In genomic region chr2:30829315-30829714, GRCm38 (mm10) we compare ENCODE assay signal across 8 mouse cellular contexts. TPM values are rescaled to one million over a fixed set of nuclear protein-coding genes. Genes with fewer than 3 reads are reported as not detected.
DNase-seq lines count a peak whose midpoint lies in the region; ATAC-seq and TF ChIP-seq lines count a peak whose summit lies in the region.
"Had no signal": no experiment of that assay in that cellular context is flagged by ENCODE, and none has a peak within 500 bp of the region (broad histone marks: within the 10 kb centered on the region; RNA-seq: fewer than 3 reads in every experiment).

No protein-coding gene starts in this region.

- no peaks in the 10 kb centered on the region for H3K9me3 ChIP-seq in ES-Bruce4 (replicated peaks; ENCODE audit: control insufficient read depth, insufficient read depth, low read length, poor library complexity, severe bottlenecking)

- no peak overlapping the region for H3K4me3 ChIP-seq in kidney, adult 2 months (ENCODE audit: insufficient read depth, low read depth, low read length)
- no peak overlapping the region for H3K4me3 ChIP-seq in ES-Bruce4 (ENCODE audit: low read depth, low read length)
- no peak overlapping the region for H3K4me3 ChIP-seq in bone marrow, adult 2 months (replicated peaks; ENCODE audit: control insufficient read depth, low read depth, low read length)

- H3K27me3 ChIP-seq in kidney, adult 2 months (replicated peaks; ENCODE audit: control insufficient read depth, insufficient read depth, low read length), result no peaks in the 10 kb centered on the region
- no peaks in the 10 kb centered on the region for H3K27me3 ChIP-seq in ES-Bruce4 (ENCODE audit: control insufficient read depth, insufficient read depth, low read length, poor library complexity, severe bottlenecking)

- no peak for TF ChIP-seq POLR2A in kidney, adult 2 months (IDR thresholded peaks at IDR 0.05; ENCODE audit: low read depth, low read length)
- no peak for TF ChIP-seq POLR2A in ES-Bruce4 (IDR thresholded peaks at IDR 0.05; ENCODE audit: insufficient read depth, low read length)
- no peak for TF ChIP-seq POLR2A in bone marrow, adult 2 months (IDR thresholded peaks at IDR 0.05; ENCODE audit: borderline replicate concordance, control insufficient read depth, low read depth, low read length)

- peaks cover 7% of the 10 kb centered on the region; the same call in 1 of the 2 replicates for H3K4me1 ChIP-seq in kidney, adult 2 months (ENCODE audit: control insufficient read depth, insufficient read depth, low read length)
- H3K4me1 ChIP-seq in ES-Bruce4 (ENCODE audit: control insufficient read depth, insufficient read depth, low read length), result no peaks in the 10 kb centered on the region
- peaks cover 5% of the 10 kb centered on the region for H3K4me1 ChIP-seq in bone marrow, adult 2 months (ENCODE audit: control insufficient read depth, insufficient read depth, low read length)

- TF ChIP-seq EP300 in ES-Bruce4 (IDR thresholded peaks at IDR 0.05; ENCODE audit: insufficient read depth, low read depth, low read length), result no peak

- peak; percentile 46 for ATAC-seq in megakaryocyte progenitor cell, adult 5-6 weeks (replicated peaks; ENCODE audit: poor library complexity)

- peak; percentile 43 for DNase-seq in kidney, adult 2 months
- DNase-seq in kidney, adult 11 months, result no peak
- DNase-seq in urinary bladder, postnatal 25 days (ENCODE audit: low spot score), result no peak
- DNase-seq in cerebellum, adult 11-12 months, result no peak

- no peaks in the 10 kb centered on the region for H3K36me3 ChIP-seq in kidney, adult 2 months (ENCODE audit: control insufficient read depth, insufficient read depth, low read length)
- H3K36me3 ChIP-seq in ES-Bruce4 (ENCODE audit: control insufficient read depth, insufficient read depth, low read length, poor library complexity, severe bottlenecking), result peaks cover 18% of the 10 kb centered on the region

- TF ChIP-seq CTCF in kidney, adult 2 months (conservative IDR thresholded peaks at IDR 0.05; ENCODE audit: insufficient read depth, insufficient read length, low read depth, low read length), result peak; percentile 64
- peak; percentile 93 for TF ChIP-seq CTCF in ES-Bruce4 (IDR thresholded peaks at IDR 0.05; ENCODE audit: low read depth, low read length)
- TF ChIP-seq CTCF in bone marrow, adult 2 months (IDR thresholded peaks at IDR 0.05; ENCODE audit: control insufficient read depth, insufficient read depth, low read length), result peak; percentile 83

- H3K9ac ChIP-seq in ES-Bruce4 (ENCODE audit: low read depth, poor library complexity, severe bottlenecking), result no peak overlapping the region

- no peak overlapping the region for H3K27ac ChIP-seq in kidney, adult 2 months (ENCODE audit: insufficient read depth, low read depth, low read length)
- no peak overlapping the region for H3K27ac ChIP-seq in ES-Bruce4 (ENCODE audit: insufficient read depth, low read length)
- H3K27ac ChIP-seq in bone marrow, adult 2 months (ENCODE audit: control insufficient read depth, insufficient read depth, low read depth, low read length, poor library complexity), result no peak overlapping the region
- H3K27ac ChIP-seq: macrophage had no signal

- WGBS in kidney, adult 2 months, result 43% methylated on average over 5 of the region's 5 CpGs
- WGBS in bone marrow, adult 2 months, result 17% methylated on average over 5 of the region's 5 CpGs

RNA-seq across cellular contexts. Expression of gene Asb6, which starts 0.8 kb away (rescaled TPM):
- 24.5 and 35.2 TPM in 2 replicates for polyA plus RNA-seq in kidney, adult 2 months (2012; rRNA removed)
- polyA plus RNA-seq in ES-Bruce4 (2011; ENCODE audit: insufficient read depth, insufficient read length, low read depth, missing spikeins), result 18.4 and 19.9 TPM in 2 replicates
- polyA plus RNA-seq in bone marrow, adult 2 months (2011; ENCODE audit: insufficient read depth, insufficient read length, low replicate concordance, missing spikeins), result 30.0 and 32.4 TPM in 2 replicates
- total RNA-seq in megakaryocyte progenitor cell, adult 5-6 weeks (2015), result 8.2 and 11.0 TPM in 2 replicates
- 23.9 and 24.2 TPM in 2 replicates for total RNA-seq in megakaryocyte progenitor cell, adult 5-6 weeks (2017)

RNA-seq across cellular contexts. Expression of gene Prrx2, which starts 5.5 kb away (rescaled TPM):
- polyA plus RNA-seq in kidney, adult 2 months (2012; rRNA removed), result 4.7 and 6.7 TPM in 2 replicates
- 6.5 and 6.9 TPM in 2 replicates for polyA plus RNA-seq in ES-Bruce4 (2011; ENCODE audit: insufficient read depth, insufficient read length, low read depth, missing spikeins)
- polyA plus RNA-seq in bone marrow, adult 2 months (2011; ENCODE audit: insufficient read depth, insufficient read length, low replicate concordance, missing spikeins), result 4.1 TPM in 1 of 2 replicates, not detected in the other
- not detected in 2 replicates for total RNA-seq in megakaryocyte progenitor cell, adult 5-6 weeks (2015)
- not detected in 2 replicates for total RNA-seq in megakaryocyte progenitor cell, adult 5-6 weeks (2017)
- polyA plus RNA-seq: macrophage had no signal

RNA-seq across cellular contexts. Expression of gene Ntmt1, which starts 21.7 kb away (rescaled TPM):
- polyA plus RNA-seq in kidney, adult 2 months (2012; rRNA removed), result 26.4 and 27.3 TPM in 2 replicates
- polyA plus RNA-seq in ES-Bruce4 (2011; ENCODE audit: insufficient read depth, insufficient read length, low read depth, missing spikeins), result 42.6 and 46.3 TPM in 2 replicates
- 10.2 and 11.0 TPM in 2 replicates for polyA plus RNA-seq in bone marrow, adult 2 months (2011; ENCODE audit: insufficient read depth, insufficient read length, low replicate concordance, missing spikeins)
- 15.4 and 20.2 TPM in 2 replicates for total RNA-seq in megakaryocyte progenitor cell, adult 5-6 weeks (2015)
- total RNA-seq in megakaryocyte progenitor cell, adult 5-6 weeks (2017), result 15.4 and 19.9 TPM in 2 replicates

RNA-seq across cellular contexts. Expression of gene 1700001O22Rik, which starts 25.9 kb away (rescaled TPM):
- polyA plus RNA-seq in kidney, adult 2 months (2012; rRNA removed), result 1.7 and 4.1 TPM in 2 replicates
- polyA plus RNA-seq in ES-Bruce4 (2011; ENCODE audit: insufficient read depth, insufficient read length, low read depth, missing spikeins), result 2.2 and 2.4 TPM in 2 replicates
- polyA plus RNA-seq in bone marrow, adult 2 months (2011; ENCODE audit: insufficient read depth, insufficient read length, low replicate concordance, missing spikeins), result not detected in 2 replicates
- not detected in 2 replicates for total RNA-seq in megakaryocyte progenitor cell, adult 5-6 weeks (2015)
- not detected in 2 replicates for total RNA-seq in megakaryocyte progenitor cell, adult 5-6 weeks (2017)
- polyA plus RNA-seq: macrophage had no signal
